Mouse (Mus musculus) mouse trophoblast stem cell (cell line): ENCODE data around the gene Ppil1.

ENCODE experiments used
- in situ Hi-C, 2 experiments: fragments of 300-500 bp; cut with MseI, MboI; formaldehyde crosslinking; loops; 2 replicates in 1 of 2; 3 replicates in 1 of 2; pipeline ENCODE4 v1.15.1; 2025

The Ppil1 gene

GRCm38 (mm10) chr17:29210037-29210436, 53.9 kb downstream of the Ppil1 start:
- in situ Hi-C loops: no loop called here

GRCm38 (mm10) chr17:29206052-29206451, 57.9 kb downstream of the Ppil1 start:
- in situ Hi-C loops: no loop called here

- in situ Hi-C loops: no loop called here
Measured at GRCm38 (mm10) chr17:29202604-29203003, 61.4 kb downstream of the Ppil1 start.
